Mouse (Mus musculus) neural tube, embryonic 14.5 days (tissue): ENCODE measurements at regions not wholly inside any gene's neighbourhood (a gene's known extent, or its start where the extent isn't known, plus 50 kb on each side); places are given as distances from the start of the nearest gene placed in this dataset.

Experiments
- ATAC-seq: fragments of 200-750 bp; cut with Nextera tagmentation; 2 replicates; pipeline ENCODE4 v1.8.0; 2017; ENCODE audit warnings: low read depth, mild to moderate bottlenecking, moderate TSS enrichment, moderate library complexity
- H3K27ac ChIP-seq: fragments of 300-500 bp; sonication (generic); 2 replicates; pipeline ENCODE4 v1.5.1; 2014; ENCODE audit warnings: low read depth, mild to moderate bottlenecking, control low read depth, low read length, moderate library complexity, mixed read lengths
- H3K27me3 ChIP-seq: fragments of 300-500 bp; sonication (generic); 2 replicates; pipeline ENCODE4 v1.6.1; 2014; ENCODE audit warnings: low read length; ENCODE audit not compliant: control insufficient read depth, insufficient read depth
- H3K36me3 ChIP-seq: fragments of 300-500 bp; sonication (generic); 2 replicates; pipeline ENCODE4 v1.6.1; 2014; ENCODE audit warnings: low read length, mixed read lengths; ENCODE audit not compliant: control insufficient read depth, insufficient read depth
- H3K4me1 ChIP-seq: fragments of 300-500 bp; sonication (generic); 2 replicates; pipeline ENCODE4 v1.6.1; 2014; ENCODE audit warnings: low read length; ENCODE audit not compliant: control insufficient read depth, insufficient read depth
- H3K4me2 ChIP-seq: fragments of 300-500 bp; sonication (generic); 2 replicates; pipeline ENCODE4 v1.6.1; 2014; ENCODE audit warnings: mild to moderate bottlenecking, low read depth, low read length, control low read depth
- H3K4me3 ChIP-seq: fragments of 300-500 bp; sonication (generic); 2 replicates; pipeline ENCODE4 v1.5.1; 2014; ENCODE audit warnings: low read depth, low read length, control low read depth, mixed read lengths
- H3K9ac ChIP-seq: fragments of 300-500 bp; sonication (generic); replicated peaks from 2 replicates; pipeline ENCODE4 v1.6.1; 2014; ENCODE audit warnings: low read depth, mild to moderate bottlenecking, control low read depth, low read length, mixed read lengths
- H3K9me3 ChIP-seq: fragments of 300-500 bp; sonication (generic); 2 replicates; pipeline ENCODE4 v1.6.1; 2016; ENCODE audit warnings: low read length; ENCODE audit not compliant: control insufficient read depth
- WGBS: fragments of 180-500 bp; shearing (Covaris S2); extraction: QIAGEN DNeasy Blood & Tissue Kit; methylation state at CpG from one replicate; pipeline ENCODE4 v1.1.7; 2014; 5-methylcytosine and 5-hydroxymethylcytosine counted together

DNA sequence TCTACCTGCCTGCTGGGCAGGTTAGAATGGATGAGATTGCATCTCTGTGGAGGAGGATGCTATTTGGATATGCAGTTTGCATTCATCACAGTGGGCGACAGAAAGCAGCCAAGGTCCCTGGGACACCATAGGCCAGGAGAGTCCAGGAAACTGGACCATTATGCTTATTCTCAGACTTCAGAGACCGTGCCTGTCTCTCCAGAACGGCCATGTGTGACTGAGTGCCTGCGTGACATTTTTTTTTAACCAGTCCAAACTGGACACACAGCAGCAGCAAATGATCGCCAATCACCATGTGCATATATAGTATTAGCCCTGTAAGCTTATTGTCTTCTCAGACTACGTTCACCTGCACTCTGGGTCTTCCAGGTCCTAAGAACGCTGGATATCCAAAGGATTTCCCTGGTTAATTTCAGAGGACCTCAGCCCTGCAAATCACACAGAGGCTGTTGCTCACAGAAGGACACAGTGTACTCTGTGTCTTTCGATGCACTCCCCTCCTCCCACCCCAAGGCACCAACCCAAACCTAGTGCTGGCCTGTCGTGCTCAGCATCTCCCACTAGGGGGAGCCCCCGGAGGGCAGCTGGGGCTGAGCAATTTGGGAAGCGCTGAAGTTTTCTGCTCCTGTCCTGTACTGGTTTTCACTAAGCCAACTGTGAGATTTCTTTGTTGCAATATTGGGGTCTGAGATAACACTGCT, 312.9 kb upstream of the Ubash3b start:
- WGBS = 32% methylated on average over 11 of the region's 11 CpGs
- Histone ChIP-seq H3K9me3 (no peaks in the 10 kb centered on the region), H3K9ac (no peak overlapping the region), H3K4me1 (peaks cover 15% of the 10 kb centered on the region; the same call in 1 of the 2 replicates), H3K4me2 (no peak overlapping the region; the same call in 1 of the 2 replicates), H3K27ac (peak overlapping the region; percentile 52), H3K27me3 (no peaks in the 10 kb centered on the region), H3K4me3 (no peak overlapping the region), H3K36me3 (no peaks in the 10 kb centered on the region)
- ATAC-seq = peak; percentile 90

DNA sequence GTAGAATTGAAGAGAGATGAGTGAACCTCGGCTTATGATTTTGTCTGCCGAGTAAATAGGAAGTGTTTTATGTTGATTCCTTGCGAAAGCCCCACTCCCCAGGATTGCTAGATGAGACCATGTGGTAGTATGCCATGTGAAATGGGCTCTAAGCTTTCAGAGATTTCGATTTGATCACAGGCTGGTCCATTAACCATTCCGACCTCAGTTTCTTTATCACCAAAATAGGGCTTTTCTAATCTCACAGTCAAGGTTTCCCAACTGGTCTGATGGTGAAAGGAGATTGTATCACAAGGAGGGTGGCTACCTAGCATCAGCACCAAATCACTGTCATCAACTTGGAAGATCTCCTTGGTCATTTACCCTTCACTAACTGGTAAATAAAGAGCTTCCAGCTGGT, 312.0 kb upstream of the Ubash3b start:
- H3K36me3 ChIP-seq = no peaks in the 10 kb centered on the region
- H3K4me1 ChIP-seq = peaks cover 17% of the 10 kb centered on the region
- no peak overlapping the region for H3K4me3 ChIP-seq
- no peaks in the 10 kb centered on the region for H3K27me3 ChIP-seq
- H3K4me2 ChIP-seq = no peak overlapping the region
- no peak for ATAC-seq
- WGBS = 93% methylated on average over 5 of the region's 5 CpGs
- no peak overlapping the region for H3K9ac ChIP-seq
- no peak overlapping the region for H3K27ac ChIP-seq
- no peaks in the 10 kb centered on the region for H3K9me3 ChIP-seq

DNA sequence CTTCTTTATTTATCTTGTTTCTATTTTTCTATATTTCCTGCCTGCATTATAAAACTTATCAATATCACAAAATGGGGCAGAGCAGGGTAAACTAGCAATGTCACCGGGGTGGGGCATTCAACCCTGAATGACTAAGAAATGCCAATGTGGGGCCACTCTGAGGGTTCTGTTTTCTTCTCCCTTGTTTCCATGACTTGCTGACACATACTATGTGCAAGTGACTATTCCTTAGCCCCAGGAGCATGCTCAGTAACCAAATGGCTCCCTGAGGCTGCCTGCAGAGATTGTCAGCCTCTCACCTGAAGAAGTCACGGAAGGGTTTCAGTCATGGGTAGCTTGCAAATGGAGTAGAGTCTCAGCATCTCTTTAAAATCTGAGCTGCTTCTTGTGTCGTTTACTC, 309.8 kb upstream of the Ubash3b start:
- Histone ChIP-seq H3K9ac (no peak overlapping the region), H3K4me1 (peaks cover 17% of the 10 kb centered on the region), H3K27ac (no peak overlapping the region), H3K4me3 (no peak overlapping the region), H3K36me3 (no peaks in the 10 kb centered on the region), H3K4me2 (no peak overlapping the region), H3K9me3 (no peaks in the 10 kb centered on the region), H3K27me3 (no peaks in the 10 kb centered on the region)
- ATAC-seq = no peak
- 94% methylated on average over 3 of the region's 3 CpGs for WGBS

DNA sequence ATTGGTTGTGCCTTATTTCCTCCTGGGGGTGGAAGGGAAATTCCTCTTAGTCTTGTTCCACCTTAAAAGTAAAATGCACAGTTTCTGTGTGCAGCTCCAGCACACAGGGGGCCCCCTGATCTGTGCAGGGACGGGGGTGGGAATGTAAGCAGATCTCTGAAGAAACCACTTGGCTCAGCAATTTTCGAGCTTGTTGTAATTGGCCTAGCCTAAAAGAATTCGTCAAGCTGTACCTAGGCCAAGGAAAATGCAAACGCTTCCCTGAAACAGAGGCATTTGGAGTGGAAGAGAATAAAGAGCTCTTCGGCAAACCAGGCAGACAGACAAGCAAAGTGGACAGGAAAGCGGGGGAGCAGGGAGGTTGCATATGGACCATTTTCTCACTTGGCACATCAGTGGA, 308.5 kb upstream of the Ubash3b start:
- 50% methylated on average over 6 of the region's 6 CpGs for WGBS
- Histone ChIP-seq H3K4me3 (no peak overlapping the region), H3K9ac (no peak overlapping the region), H3K4me1 (peaks cover 15% of the 10 kb centered on the region), H3K4me2 (no peak overlapping the region), H3K27ac (peak overlapping the region; percentile 2; the same call in 1 of the 2 replicates), H3K27me3 (no peaks in the 10 kb centered on the region), H3K9me3 (no peaks in the 10 kb centered on the region), H3K36me3 (no peaks in the 10 kb centered on the region)
- no peak for ATAC-seq

DNA sequence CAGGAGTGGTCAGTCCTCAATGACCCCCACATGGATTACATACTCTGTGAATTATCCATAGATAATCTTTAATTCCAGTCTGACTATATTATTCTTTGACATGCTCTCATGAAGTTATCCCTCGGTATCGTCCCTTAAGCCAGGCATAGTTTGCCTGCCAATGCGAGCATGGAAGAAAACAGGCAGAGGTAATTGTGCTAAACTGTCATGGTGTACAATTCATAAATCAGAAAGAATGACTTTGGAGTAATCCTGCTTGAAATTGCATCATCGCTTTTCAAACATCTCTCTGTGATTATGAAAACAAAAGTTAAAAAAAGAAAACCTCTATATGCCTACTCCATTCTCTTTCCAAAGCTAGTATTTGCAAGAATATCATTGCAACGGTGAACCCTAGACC, 307.9 kb upstream of the Ubash3b start:
- no peaks in the 10 kb centered on the region for H3K36me3 ChIP-seq
- no peak for ATAC-seq
- H3K9me3 ChIP-seq = no peaks in the 10 kb centered on the region
- H3K4me2 ChIP-seq = no peak overlapping the region
- H3K9ac ChIP-seq = no peak overlapping the region
- WGBS = 77% methylated on average over 5 of the region's 5 CpGs
- no peak overlapping the region for H3K4me3 ChIP-seq
- H3K4me1 ChIP-seq = peaks cover 15% of the 10 kb centered on the region
- H3K27me3 ChIP-seq = no peaks in the 10 kb centered on the region
- H3K27ac ChIP-seq = no peak overlapping the region

DNA sequence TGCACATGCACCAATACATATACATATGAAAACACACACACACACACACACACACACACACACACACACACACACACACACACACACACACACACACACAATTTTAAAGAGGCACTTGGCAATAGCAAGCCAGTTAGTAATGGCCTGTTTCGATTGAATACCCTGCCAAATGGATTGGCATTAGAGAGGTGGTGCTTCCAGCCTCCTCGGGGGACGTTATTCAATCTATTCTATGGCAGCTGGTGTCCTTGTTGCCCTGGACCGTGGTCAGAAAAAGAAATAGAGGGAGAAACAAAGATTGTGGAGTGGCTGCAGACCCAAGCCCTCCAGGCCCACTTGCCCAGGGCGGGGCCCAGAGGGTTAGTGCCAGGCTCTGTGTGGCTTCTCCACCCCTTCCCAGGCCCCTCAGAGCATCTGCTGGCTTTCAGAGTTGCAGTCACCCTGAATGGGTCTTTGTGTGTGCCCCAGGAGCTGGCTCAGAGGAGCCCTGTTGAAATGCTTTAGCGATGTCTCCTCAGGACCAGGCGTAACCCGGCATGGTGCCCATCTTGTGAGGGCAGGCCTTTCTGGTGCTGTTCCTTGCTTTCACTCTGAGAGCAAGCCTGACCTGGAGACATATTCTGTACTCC, 302.7 kb upstream of the Ubash3b start:
- H3K27me3 ChIP-seq = no peaks in the 10 kb centered on the region
- no peak overlapping the region for H3K4me2 ChIP-seq
- H3K4me3 ChIP-seq = no peak overlapping the region
- H3K4me1 ChIP-seq = peaks cover 5% of the 10 kb centered on the region
- 33% methylated on average over 8 of the region's 8 CpGs for WGBS
- peak overlapping the region; percentile 69 for H3K27ac ChIP-seq
- no peak overlapping the region for H3K9ac ChIP-seq
- no peaks in the 10 kb centered on the region for H3K36me3 ChIP-seq
- H3K9me3 ChIP-seq = no peaks in the 10 kb centered on the region
- peak; percentile 89 for ATAC-seq

DNA sequence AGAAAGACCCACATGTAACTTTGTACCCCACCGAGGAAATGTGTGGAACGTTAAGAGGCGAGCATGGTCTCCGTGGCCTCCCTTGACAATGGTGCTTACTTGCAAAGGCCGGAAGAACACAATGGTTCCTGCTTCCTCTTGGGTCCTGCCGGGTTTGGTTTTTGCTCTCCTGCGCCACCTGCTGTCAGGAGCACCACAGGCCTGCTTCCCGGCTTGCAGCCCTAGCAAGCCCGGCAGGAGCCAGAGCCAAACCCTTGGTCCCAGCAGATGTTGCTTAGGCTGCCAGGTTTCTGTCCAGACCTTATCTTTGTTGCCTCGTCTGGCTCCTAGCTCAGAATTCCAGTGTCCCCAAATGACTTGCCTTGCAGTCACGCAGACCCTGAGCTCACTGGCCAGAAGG, 300.2 kb upstream of the Ubash3b start:
- H3K9ac ChIP-seq = no peak overlapping the region
- WGBS = 6% methylated on average over 11 of the region's 11 CpGs
- ATAC-seq = peak; percentile 76

DNA sequence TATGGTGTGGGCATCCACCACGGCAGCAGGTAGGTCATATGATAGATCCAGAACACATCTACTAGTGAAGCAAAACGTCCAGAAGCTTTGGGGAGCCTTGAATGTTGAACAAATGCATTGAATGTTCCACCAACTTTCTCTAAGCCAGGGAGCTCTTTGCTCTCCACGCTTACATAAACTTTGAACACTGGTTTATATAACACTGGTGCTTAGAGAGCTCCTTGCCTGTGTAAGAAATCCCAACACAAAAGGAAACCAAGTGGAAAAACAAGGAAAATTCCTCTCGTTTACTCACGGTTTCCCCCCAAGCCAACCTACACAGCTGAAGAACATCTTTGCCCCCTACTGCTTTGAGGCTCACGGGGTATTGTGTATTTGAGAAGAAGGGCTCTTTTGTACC, 299.2 kb upstream of the Ubash3b start:
- H3K4me2 ChIP-seq = no peak overlapping the region
- no peak overlapping the region for H3K27ac ChIP-seq
- ATAC-seq = no peak
- WGBS = 80% methylated on average over 6 of the region's 6 CpGs
- peaks cover 6% of the 10 kb centered on the region; the same call in 1 of the 2 replicates for H3K4me1 ChIP-seq
- no peaks in the 10 kb centered on the region for H3K27me3 ChIP-seq
- no peaks in the 10 kb centered on the region for H3K36me3 ChIP-seq
- no peak overlapping the region for H3K9ac ChIP-seq
- H3K4me3 ChIP-seq = no peak overlapping the region
- H3K9me3 ChIP-seq = no peaks in the 10 kb centered on the region

More for the DNA sequence above, 300.2 kb upstream of the Ubash3b start:
- Histone ChIP-seq H3K4me3 (no peak overlapping the region), H3K27me3 (no peaks in the 10 kb centered on the region), H3K27ac (peak overlapping the region; percentile 62; the same call in 1 of the 2 replicates), H3K9me3 (no peaks in the 10 kb centered on the region), H3K4me1 (peaks cover 6% of the 10 kb centered on the region; the same call in 1 of the 2 replicates), H3K4me2 (no peak overlapping the region), H3K36me3 (no peaks in the 10 kb centered on the region)

DNA sequence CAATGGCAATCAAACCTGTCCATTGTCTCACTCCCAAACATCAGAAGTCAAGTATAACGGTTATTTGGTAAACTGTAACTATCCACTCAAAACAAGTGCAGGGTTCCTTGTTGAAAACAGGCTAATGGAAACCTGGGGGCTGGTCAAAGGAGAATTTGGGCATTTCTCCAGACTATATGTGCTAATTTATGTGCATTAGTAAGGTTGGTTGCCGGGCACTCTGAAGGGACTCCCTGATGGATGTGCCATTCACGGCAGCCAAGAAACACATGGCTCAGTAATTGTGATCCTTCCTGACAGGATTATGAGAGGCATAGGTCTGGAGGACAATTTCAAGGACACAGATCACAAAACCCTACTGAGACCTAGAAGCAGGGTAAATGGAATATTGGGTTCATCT, 295.5 kb upstream of the Ubash3b start:
- H3K27me3 ChIP-seq = no peaks in the 10 kb centered on the region
- no peaks in the 10 kb centered on the region for H3K9me3 ChIP-seq
- no peak overlapping the region for H3K9ac ChIP-seq
- no peak overlapping the region for H3K4me3 ChIP-seq
- ATAC-seq = no peak
- H3K36me3 ChIP-seq = no peaks in the 10 kb centered on the region
- H3K27ac ChIP-seq = no peak overlapping the region
- 0 out of 2 replicates have a peak, but pooled peaks cover 3% of the 10 kb centered on the region for H3K4me1 ChIP-seq
- WGBS = 33% methylated on average over 3 of the region's 3 CpGs
- no peak overlapping the region for H3K4me2 ChIP-seq
